Mouse (Mus musculus) Muller cell, postnatal 12 days (primary cell): ENCODE measurements at regions not wholly inside any gene's neighbourhood (a gene's known extent, or its start where the extent isn't known, plus 50 kb on each side); places are given as distances from the start of the nearest gene placed in this dataset.

ENCODE experiments used
- DNase-seq: peaks from one replicate; pipeline ENCODE4 v3.0.0-alpha.2; 2015; ENCODE audit errors: inconsistent ontology term

DNA sequence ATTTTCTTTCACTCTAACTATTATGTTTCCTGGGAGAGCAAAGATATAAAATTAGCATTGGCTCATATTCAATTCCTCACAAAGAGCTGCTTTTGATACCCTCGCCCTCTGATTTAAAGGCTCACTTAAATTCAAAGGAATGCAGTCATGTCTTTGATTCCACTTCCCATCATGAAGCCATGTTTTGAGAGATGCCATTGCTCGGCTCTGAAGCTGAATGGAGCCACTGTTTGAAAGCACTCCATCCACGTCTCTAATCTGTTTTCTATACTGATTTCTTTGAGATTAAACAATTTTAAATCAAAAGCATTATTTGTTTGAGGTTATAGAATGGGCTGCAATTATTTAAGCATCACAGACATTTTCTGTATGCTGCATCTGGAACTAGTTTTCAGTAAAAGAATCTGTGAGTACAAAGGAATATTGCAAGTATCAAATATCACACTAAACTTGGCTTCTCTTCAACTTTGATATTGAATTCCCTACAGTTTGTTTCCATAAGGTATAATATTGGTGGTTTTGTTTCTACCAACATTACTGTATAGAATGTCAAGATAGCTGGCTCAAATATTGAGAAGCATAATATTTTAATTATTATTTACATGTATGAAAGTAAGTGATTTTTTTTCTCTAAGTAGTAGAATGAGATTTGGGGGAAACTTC, 126.4 kb downstream of the Rpl10l start:
- DNase-seq, result no peak

- DNase-seq, result no peak
Observed at GRCm38 (mm10) chr12:66156980-66157629, 127.1 kb downstream of the Rpl10l start.

DNA sequence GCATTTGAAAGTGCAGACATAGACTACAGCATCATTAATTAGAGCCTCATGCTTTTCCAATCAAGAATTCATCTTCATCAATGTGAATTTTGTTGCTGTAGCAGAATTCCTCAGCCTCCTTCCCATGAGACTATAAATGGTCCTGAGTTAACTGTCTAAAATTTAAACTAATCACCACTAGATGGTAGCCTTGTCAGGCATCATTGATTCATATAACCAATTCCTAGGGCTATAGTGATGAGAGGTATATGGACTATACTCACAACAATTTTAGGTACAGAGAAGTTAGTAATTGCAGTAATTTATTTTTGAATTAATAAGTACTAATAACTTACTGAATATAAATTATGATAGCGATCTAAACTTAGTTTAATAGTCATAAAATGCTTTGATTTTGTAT, 153.3 kb downstream of the Rpl10l start:
- DNase-seq, result peak; percentile 9

DNA sequence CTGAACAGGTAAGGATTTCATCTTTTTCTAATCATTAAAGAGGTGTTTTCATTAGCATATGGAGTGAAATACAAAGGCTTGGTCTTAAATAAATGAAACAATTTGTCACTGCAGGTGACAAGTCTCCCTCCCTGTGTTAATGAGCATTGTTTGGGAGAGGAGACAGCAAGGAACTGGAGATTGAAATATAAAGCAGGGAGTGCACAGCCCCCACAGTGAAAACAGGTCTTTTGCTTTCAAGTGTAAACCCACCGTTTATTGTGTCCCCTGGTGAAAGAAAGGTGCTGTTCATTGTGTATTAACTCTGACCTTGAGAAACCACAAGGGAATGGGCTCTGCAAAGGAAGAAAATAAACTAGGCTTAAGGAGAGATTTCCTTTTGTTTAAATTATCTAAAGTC, 164.6 kb downstream of the Rpl10l start:
- no peak for DNase-seq

- no peak for DNase-seq
Observed at GRCm38 (mm10) chr12:66090806-66091447, 193.3 kb downstream of the Rpl10l start.

DNA sequence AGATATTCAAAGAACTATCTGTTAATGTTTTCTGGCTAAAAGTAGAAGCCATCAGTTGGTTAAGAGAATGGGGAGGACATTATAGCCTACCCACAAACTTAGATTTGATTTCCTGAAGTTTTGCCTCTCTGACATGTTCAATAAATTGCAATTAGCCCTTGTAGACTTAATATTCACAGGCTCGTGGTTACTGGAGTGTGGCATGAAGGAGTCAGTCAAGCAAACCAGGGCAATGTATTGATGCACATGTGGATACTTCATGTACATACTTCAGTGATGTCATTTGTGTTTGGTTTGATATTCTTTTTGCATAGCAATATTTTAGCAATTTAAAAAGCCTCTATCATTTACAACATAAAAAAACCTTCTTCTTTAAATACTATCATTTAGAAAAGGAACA, 223.9 kb downstream of the Rpl10l start:
- no peak for DNase-seq

GRCm38 (mm10) chr12:66055206-66055605, 229.0 kb downstream of the Rpl10l start:
- no peak for DNase-seq

- DNase-seq, result no peak
Observed at GRCm38 (mm10) chr12:66048936-66049335, 235.3 kb downstream of the Rpl10l start.

- no peak for DNase-seq
Observed at GRCm38 (mm10) chr12:66036281-66036680, 247.9 kb downstream of the Rpl10l start.

GRCm38 (mm10) chr12:66027535-66027934, 256.7 kb downstream of the Rpl10l start:
- DNase-seq, result no peak

DNA sequence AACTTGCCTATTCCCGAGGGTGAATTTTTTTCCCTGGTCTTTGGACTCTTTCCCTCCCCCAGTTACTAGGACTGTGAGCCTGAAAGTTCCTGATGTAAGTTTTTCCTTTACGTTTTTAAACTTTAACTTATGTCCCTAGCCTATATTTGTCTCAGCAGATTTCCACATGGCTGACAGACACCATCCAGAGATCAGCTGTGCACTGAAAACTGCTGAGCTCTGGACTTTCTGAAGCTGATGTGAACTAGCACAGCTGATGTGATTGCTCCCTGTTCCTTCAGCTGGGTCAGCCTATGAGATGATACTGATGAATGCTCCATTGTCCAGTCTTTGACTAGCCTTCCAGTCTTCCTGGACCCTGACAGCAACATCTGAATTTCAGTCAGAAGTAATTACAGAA, 271.5 kb downstream of the Rpl10l start:
- DNase-seq, result no peak
